Mouse (Mus musculus) lung, postnatal 14 days (tissue): Measurements from ENCODE around the gene Dchs2.
A peak's percentile ranks its signal among the peaks of the same experiment; 100 is the strongest.

Experiments
- DNase-seq: peaks from one replicate; pipeline ENCODE4 v3.0.0; 2021

The Dchs2 gene

DNA sequence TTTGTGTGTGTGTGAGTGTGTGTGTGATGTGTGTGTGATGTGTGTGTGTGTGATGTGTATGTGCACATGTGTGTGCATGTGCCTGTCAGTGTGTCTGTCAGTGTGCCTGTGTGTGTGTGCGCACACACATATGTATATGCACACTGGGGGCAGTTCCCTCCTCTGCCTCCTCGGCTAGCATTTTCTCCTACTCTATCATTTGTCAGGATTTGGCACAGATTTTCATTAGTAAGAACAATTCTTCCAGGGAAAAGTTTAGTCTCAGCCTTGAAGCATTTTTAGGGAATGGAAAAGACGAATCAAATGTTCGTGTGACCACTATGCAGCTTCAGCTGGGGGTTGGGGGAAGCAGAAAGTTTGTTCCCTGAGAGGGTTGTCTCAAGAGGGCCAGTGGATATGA lies 28.4 kb downstream of the Dchs2 start:
- DNase-seq = no peak

DNA sequence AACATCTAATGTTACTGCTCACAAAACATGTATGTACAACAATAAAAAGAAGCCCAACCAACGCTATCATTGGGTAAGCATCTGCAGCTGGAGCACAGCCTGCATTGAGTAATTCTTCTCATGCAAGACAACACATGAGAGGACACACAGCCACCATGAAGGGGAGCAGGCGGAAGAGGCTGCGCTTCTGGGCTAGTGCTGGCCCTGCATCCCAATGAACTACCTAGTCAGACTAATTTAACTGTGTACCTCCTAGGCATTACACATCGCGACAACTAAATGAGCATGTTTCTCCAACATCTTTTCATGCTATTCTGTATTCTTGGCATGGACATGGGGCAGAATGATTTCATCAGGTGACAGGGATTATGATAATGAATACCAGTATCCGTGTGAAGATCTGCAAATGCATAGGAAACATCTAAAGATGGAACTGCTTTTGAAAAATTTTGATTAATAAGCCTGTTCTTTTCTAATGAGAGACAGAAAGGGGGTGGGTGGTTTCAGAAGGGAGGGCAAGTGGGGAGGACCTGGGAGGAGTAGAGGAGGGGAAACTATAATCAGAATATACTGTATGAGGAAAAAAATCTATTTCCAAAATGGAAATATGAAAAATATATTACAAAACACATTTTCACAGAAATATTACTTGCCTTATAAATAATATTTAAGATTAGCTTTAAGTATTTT lies 33.9 kb downstream of the Dchs2 start:
- no peak for DNase-seq

DNA sequence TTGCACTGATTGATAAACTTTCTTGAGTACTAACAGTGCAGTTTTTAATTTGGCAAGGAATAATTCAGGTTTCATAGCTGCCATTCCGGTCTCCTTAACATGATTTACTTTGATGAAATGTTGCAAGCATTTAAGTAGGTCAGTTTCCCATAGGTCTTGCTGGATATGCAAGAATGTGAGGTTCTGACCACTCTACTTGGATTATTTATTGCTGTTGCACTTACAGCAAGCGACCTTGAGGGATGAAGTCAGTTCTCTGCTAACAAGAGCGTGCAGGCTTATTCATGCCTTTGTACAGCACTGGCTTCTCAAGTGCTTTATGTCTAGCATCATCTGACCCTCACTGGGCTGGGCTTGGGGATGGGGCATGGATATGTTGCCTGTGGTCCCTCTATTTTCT lies 35.9 kb downstream of the Dchs2 start:
- no peak for DNase-seq

DNA sequence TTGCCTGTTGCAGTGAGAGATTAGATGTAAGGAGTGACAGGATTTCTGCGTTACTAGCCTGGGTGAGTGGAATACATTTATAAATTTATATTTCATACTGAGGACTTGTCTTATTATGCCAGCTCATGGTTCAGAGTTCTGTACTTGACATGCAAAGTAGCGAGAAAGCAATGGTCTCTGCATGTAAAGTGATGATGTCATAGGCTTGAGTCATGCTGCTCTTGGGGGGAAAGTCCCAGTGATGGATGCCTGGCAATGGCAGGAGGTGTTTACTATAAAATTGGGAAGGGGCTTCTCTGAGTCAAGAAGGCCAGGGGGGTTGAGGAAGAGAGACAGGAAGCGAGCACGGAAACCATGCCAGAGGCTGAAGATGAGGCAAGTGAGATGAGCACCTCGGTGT lies 57.8 kb downstream of the Dchs2 start:
- DNase-seq = no peak

DNA sequence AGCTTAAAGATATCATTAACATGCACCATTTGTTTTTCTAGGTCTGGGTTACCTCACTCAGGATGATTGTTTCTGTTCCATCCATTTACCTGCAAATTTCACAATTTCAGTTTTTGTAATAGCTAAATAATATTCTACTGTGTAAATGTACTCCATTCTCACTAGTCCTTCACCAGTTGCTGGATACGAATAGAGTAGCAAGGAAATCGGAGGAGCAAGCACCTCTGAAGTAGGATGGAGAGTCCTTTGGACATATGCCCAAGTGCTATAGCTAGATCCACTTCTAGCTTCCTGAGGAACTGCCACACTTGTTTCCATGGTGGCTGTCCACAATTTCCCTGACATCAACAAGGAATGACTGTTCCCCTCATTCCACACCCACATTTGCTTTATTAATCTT lies 63.5 kb downstream of the Dchs2 start:
- DNase-seq = peak; percentile 50

DNA sequence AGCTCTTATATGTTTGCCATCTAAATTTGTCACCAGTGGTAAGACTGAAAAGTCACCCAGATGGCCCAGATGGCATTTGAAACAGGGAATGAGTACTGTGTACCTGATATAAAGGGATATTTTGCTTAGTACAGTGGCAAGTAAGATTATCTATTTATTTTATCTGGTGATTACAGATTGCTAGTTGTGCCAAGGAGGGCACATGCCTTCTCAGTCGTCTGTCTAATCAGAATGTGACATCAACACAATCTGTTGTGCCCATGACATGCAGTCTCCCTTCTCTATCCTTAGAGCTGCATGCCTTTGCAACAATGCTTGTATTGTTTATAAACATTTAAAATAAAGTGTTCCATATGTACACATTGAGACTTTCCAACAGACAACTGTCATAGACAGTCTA lies 64.7 kb downstream of the Dchs2 start:
- DNase-seq = no peak

DNA sequence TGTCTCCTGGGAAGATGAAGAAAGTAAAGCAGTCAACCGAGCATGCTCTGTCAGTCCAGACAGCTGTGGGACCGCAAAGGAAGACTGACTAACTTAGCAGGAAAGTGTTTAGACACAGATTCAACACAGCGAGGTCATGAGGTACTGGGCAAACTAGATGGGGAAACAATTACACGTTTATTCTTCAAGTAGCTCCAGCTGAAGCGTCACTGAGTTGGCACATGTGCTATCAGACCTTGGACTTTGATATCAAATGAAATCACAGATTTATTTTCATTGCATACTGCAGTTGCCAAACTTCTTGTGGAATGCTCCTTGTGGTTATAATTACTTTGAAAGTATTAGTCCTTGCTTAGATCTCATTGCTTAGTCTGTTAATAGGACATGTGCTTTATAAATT lies 67.2 kb downstream of the Dchs2 start:
- no peak for DNase-seq

DNA sequence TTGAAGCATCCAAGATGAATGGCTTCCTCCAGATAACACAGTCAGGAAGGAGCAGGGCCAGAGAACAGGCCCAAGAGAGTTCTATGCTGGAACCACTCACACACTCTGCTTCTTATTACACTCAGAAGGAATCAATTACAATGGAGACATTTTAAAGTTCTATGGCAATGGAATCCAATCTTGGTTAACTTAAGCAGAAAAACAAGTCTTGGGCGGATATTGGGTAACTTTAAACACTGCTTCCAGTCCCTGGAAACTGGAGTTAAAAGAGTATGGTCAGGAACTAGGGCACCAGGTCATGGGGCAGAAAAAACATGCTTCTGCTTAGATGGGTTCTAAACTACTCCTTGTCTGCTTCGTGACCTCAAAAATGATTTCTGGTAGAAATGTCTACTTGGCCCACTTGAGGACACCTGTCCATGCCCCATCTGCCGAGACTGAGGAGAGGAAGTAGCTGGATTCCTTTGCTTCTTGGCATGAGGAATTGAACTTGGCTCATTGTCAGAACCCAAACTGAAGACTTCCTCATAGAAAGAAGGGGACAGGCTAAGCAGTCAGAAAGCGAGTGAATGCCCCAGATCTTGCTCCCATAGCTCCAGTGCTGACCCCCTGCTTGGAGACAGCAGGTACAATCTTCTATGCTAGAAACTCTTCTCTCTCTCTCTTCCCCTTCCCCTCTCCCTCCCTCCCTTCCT lies 73.7 kb downstream of the Dchs2 start:
- DNase-seq = no peak

DNA sequence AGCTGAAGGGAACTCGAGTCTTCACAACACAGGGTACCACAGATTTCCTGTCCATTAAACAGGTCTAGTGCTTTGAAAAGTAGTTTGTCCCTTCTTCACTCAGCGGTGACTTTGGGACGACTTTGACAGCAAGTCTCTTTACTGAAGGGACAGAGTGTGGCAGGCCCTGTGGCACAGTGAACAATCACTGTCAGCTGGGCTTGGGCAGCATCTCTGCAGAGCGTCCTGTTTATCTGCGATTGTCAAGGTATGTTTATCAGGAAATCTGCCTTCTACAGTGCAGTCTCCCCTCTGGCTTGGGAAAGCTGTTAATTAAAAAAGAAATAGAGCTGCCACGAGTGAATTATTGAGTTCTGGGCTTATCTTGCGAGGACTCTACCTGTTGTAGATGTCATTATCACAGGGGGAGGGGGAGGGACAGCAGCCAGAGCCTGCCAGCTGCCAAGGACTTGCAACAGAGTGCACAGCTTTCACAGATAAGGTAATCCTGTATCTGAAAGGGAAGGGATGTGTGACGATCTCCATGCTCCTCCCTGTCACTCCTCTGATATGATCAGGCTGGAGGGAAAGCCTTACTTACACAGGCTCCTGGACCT lies 77.4 kb downstream of the Dchs2 start:
- no peak for DNase-seq

DNA sequence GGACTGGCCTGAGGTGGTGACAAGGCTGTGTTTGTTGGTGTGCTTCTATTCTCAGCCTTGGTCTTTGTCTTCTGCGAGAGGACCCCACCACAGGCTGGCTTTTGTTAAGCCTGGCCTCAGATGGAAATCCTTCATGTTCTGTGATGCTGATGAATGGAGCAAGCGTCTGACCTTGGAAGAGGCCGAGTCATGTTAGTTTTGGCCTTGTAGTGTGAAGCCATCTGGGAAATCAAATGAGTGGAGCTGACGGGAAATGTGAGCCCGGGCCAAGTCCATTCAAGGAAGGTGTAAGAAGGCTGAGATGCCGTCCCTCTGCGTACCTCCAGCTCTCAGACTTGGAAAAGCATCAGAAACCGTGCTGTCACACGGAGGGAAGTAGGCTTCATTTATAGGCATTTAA lies 81.9 kb downstream of the Dchs2 start:
- DNase-seq = peak; percentile 32

DNA sequence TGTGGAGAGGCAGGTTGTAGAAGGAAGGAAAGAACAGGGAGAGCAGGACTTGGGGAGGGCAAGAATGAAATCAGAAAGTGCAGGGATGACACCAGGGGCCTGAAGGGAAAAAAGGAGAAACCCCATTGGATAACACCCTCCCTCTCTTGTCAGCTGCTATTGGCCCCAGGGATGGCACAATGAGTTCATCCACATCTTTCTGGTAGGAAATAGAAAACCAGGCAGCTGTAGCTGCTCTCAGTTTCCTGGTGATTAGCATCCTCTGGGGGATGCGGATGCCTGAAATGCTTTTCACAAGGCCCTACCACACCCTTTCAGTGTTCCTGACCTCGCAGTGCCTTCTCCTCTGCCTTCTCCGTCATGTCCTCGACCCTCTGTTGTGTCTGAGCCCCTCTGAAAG lies 82.5 kb downstream of the Dchs2 start:
- DNase-seq = no peak

DNA sequence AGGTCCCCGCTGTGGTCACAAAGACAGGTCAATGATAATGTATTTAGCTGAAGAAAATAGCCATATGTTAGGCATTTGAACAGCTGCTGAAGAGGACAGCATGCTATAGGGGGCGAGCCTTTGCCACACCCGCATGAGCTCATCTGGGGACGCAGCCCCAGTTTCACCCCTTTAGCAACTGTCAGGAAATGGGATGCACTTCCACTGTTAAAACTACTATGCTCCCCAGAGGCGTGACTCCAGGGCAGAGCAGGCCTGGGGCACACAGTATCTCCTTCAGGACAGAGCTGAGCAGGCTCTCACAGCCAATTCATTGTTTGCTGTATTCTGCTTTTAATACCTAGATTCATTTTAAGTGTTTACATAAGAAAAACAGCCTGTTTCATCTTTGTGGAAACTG lies 84.2 kb downstream of the Dchs2 start:
- no peak for DNase-seq

DNA sequence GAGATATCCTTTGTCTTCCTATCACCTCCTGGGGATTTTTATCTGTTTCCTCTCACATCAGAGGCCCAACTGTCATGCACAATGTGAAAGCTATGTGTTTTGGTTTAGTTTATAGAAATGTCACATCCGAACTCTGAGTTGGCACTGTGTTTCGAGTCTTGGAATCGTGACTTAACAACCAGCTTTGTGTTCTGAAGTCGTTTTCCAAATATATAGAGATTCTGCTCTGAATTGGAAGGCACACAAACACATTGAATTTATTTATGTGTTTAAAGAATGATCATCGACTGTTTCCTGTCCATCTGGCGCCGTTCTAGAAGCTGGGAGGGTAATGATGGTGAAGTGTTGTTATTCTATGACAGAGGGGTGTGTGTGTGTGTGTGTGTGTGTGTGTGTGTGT lies 84.8 kb downstream of the Dchs2 start:
- no peak for DNase-seq

DNA sequence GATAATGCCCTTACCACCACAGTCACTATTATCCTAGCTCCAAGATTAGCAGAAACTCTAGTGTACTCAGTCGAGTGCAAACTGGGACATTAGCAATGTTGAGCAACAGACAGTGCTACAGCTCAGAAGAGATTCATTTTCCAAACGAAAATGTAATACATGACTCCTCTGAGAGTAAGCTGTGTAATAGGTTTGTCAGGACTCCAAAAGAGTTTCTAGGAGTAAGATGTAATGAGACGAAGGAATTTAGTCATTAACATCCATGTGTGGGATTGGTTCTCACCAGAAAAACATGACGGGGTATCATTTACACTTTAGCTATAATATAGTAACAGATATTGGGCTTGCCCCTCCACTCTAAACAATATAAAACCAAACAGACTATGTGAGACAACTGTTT lies 90.3 kb downstream of the Dchs2 start:
- DNase-seq = no peak

DNA sequence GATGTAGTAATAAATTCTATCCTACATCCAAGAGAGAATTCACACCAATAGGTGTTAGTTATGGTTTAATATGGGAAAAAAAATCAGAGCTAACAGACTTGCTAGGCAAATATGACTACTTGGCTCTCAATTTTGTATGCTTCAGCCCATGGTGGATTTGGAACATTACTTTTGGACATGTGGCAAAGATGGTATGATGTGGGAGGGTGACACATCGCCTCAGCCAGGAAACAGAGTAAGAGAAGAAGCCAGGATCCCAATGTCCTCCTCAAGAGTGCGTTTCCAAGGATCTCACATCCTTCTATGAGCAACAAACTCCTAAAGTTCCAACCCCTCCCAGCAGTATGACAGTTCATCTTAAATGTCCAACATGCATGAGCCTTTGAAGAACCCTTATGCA lies 92.4 kb downstream of the Dchs2 start:
- no peak for DNase-seq

DNA sequence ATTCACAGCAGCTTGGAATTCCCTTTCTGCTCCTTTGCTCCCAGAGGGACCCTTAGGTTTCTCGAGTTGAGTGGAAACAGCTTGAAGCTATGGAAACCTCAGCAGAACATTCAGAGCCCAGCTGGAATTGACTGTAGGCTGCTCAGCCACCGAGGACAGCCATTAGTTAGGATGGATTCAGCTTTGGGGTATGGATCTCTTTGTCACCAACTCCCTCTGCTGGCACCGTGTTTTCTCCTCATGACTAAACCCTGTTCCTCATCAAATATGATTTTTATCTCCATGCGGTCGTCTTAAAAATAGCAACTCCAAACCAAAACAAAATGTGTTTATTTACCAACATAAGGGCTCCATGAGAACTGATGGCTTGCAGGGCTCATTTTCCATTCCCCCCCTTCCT lies 94.4 kb downstream of the Dchs2 start:
- peak; percentile 54 for DNase-seq

DNA sequence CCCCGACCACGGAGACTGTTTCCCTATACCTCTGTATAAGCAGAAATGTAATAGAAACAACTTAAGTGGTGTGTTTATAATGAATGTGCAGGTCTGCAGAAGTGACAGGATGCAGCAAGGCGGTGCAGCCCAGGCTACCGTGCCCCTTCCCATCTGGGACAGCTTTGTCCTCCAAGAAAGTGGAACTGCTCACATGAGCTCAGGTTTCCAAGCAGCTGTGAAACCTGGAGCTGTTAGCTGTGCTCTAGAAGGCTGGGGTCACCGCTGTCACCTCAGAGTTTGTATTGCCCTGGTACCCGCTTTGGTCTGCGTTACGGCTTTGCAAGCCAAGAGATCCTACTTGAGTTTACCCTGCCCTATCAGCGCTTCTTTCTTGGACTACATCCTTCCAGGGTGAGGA lies 100.6 kb downstream of the Dchs2 start:
- DNase-seq = no peak

DNA sequence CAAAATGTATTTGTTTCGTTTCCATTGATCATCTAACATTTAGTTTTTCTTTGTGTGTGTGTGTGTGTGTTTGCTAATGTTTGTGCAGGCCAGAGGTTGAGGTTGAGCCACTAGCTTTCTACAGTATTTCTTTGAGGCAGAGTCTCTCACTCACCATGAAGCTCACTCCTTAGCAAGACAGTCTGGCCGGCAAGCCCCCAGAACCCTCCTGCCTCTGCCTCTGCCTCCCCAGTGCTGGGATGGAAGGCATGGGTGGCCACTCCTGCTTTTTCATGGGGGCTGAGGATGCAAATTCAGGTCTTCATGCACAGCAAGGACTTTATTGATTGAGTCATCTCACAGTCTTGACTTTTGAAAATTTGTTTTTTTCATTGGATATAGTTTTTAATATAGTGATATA lies 102.6 kb downstream of the Dchs2 start:
- no peak for DNase-seq

DNA sequence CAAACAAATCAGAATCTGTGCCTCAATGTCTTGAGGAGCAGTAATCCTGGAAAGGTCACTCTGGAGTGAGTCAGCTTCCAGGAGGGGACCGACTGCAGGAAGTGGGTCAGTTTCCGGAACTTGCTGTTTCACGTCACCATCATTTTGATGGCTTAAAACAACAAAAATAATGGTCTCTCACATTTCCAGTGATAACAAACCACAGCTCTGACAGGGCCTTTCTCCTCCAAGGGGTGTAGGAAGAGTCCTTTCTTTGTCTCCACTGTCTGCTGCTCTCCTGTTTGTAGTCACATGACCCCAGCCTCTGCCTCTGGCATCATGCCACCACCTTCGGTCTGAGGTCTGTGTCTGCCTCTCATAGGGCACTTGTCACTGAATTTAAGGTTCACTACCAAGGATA lies 106.7 kb downstream of the Dchs2 start:
- DNase-seq = no peak

DNA sequence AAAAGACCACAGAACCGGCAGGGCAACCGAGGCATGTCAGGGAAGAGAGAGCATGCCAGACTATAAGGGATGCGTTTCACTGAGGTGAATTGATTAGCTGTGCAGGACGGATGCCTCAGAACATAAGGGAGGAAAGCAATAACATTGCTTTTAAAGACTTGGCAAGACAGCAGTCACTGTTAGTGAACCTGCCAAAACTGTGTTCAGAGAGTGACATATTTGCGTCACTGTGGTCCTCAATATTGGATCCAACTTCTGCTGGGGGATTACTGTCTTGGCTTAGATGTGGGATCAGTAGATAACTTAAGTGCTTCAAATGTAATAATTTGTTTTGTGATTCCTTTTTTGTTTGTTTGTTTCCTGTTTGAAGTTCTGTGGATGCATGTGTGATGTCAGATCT lies 107.3 kb downstream of the Dchs2 start:
- DNase-seq = no peak

DNA sequence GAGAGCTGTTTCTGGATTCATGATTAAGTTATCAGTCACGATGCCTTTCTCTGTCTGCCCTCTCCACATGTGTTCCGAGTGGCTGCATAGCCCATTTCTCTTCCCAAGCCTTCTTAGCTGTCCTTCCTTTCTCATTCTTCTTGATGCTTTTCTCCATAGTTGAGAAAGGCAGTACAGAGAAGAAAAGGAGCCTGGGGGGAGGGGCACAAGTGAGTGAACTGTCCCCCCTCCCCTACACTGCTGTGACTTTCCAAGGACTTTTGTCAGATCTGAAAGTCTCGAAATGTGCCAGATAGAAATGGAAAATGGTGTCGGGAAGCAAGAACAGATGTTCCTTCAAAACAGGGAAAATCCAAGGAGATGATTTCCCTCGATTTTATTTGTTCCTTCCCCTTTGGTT lies 118.8 kb downstream of the Dchs2 start:
- peak; percentile 60 for DNase-seq

DNA sequence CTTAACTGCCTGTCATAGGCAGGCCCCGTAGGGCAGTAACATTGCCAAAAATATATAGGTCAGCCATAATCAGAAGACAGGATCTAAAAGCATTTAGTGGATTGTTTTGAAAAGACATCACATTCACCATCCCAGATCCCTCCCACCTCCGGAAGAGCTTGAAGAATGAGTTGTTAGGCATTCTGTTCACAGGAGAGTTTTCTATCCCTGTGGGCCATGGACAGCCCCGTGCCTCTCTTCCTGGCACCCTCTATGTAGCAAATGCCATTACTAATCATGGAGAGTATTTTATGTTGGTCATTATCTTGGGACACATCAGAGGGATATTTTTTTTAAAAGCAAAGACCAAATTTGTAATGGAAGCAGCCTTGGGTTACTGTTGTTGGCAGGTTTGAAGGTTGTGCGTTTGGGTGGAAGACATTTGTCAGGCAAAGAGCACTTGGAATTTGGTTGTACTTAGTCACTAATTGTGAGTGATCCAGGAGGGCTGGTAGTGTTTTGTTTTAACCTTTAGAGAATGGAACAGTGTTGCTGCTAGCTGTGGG lies 122.3 kb downstream of the Dchs2 start:
- no peak for DNase-seq

DNA sequence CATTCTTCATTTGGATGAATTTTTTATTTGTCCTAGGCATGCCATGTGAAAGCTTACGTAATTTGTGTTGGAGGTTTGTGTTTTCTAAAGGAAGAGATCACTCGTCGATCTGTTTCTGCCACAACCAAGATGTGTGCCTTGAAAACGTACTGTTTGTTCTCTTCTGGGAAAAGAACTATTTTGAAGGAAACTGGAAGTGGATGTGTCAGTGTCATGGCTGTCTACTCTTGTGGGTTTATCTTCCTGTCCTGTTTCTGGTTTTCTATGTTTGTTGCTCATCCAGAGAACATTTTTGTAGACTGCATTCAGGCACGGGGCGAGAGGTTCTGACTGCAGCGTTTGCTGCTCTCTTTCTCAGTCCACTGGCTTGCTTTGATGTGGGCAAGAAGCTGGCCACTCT lies 124.2 kb downstream of the Dchs2 start:
- no peak for DNase-seq

DNA sequence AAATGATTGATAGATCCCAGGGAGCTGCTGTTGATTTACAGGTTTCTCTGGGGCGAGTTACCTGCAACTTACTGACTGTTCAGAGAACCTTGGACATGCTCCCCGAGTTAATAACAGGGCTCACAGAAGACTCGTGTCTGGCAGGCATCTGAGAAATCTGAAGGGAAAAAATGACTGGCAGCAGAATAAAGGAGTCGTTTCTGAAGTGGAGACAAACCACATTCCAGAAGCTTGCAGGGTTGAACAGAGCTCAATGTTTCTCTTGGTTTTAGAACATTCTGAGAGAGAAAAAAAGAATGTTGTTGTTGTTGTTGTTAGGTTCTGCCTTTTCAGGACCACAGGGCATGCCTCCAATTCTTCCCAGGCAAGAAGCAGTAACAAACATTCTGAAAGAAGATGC lies 131.7 kb downstream of the Dchs2 start:
- no peak for DNase-seq
